Mouse (Mus musculus) liver, embryonic 14.5 days (tissue): ENCODE measurements at regions not wholly inside any gene's neighbourhood (a gene's known extent, or its start where the extent isn't known, plus 50 kb on each side); places are given as distances from the start of the nearest gene placed in this dataset.

Experiments
- CTCF ChIP-seq: IDR thresholded peaks from 2 replicates; pipeline ENCODE4 v1.5.1; 2016; ENCODE audit warnings: antibody characterized with exemption, low read depth, control low read depth
- EP300 ChIP-seq: IDR thresholded peaks from 2 replicates; pipeline ENCODE4 v1.6.1; 2016; ENCODE audit warnings: antibody characterized with exemption, low read depth

GRCm38 (mm10) chr13:71275991-71276390, 434.4 kb upstream of the Adamts16 start:
- no peak for TF ChIP-seq CTCF
- TF ChIP-seq EP300: no peak
